Mouse (Mus musculus) spleen, adult 2 months (tissue): ENCODE results near the gene Cct4. TPM values are rescaled to one million over a fixed set of nuclear protein-coding genes. Genes with fewer than 3 reads are reported as not detected.
A peak's percentile ranks its signal among the peaks of the same experiment; 100 is the strongest.

Experiments
- DNase-seq, 2 experiments: peaks; one replicate each; pipeline versions ENCODE4 v3.0.0 to v3.0.0-alpha.2; 2012 to 2021; ENCODE audit warnings: low spot score in 2 of 2, low read depth in 1 of 2
- H3K27ac ChIP-seq: fragments of 200-500 bp; 2 replicates; pipeline ENCODE4 v1.5.1; 2012; ENCODE audit warnings: low read length, inconsistent platforms; ENCODE audit not compliant: insufficient read depth
- H3K27me3 ChIP-seq: fragments of 200-500 bp; 2 replicates; pipeline ENCODE4 v1.6.1; 2012; ENCODE audit warnings: mild to moderate bottlenecking, moderate library complexity, low read length, inconsistent platforms; ENCODE audit not compliant: control insufficient read depth, insufficient read depth
- H3K36me3 ChIP-seq: fragments of 200-500 bp; 2 replicates; pipeline ENCODE4 v1.6.1; 2012; ENCODE audit warnings: mild to moderate bottlenecking, low read length, inconsistent platforms; ENCODE audit not compliant: control insufficient read depth, insufficient read depth
- H3K4me1 ChIP-seq: fragments of 200-500 bp; 2 replicates; pipeline ENCODE4 v1.6.1; 2011; ENCODE audit warnings: inconsistent platforms; ENCODE audit not compliant: control insufficient read depth, insufficient read depth, insufficient read length
- H3K4me3 ChIP-seq: fragments of 200-500 bp; 2 replicates; pipeline ENCODE4 v1.5.1; 2011; ENCODE audit warnings: mild to moderate bottlenecking, inconsistent platforms; ENCODE audit not compliant: insufficient read depth, insufficient read length; ENCODE audit errors: extremely low read depth
- CTCF ChIP-seq: fragments of 200-500 bp; IDR thresholded peaks from 2 replicates; pipeline ENCODE4 v1.5.1; 2011; ENCODE audit warnings: mild to moderate bottlenecking, inconsistent platforms; ENCODE audit not compliant: insufficient read depth, insufficient read length, insufficient replicate concordance; ENCODE audit errors: extremely low read depth
- POLR2A ChIP-seq: fragments of 200-500 bp; IDR thresholded peaks from 2 replicates; pipeline ENCODE4 v1.6.1; 2011; ENCODE audit warnings: low read depth, low read length, inconsistent platforms
- WGBS: fragments of 180-500 bp; shearing (Covaris S2); methylation state at CpG from one replicate; pipeline ENCODE4 v1.1.7; 2018; 5-methylcytosine and 5-hydroxymethylcytosine counted together
- polyA plus RNA-seq: library from polyadenylated mRNA; depleted of rRNA; stranded (reverse); fragments of >200 nt; gene quantifications from 2 replicates; pipeline ENCODE4 v1.2.3, GENCODE M21; 2012

Cct4 gene
- polyA plus RNA-seq, 1 experiment = 155 TPM

GRCm38 (mm10) chr11:22972746-22973526 lies 17.4 kb upstream of the Cct4 start:
- Histone ChIP-seq H3K27ac (peak overlapping the region; percentile 70), H3K4me1 (0 out of 2 replicates have a peak, but pooled peaks cover 3% of the 10 kb centered on the region), H3K4me3 (peak overlapping the region; percentile 71), H3K36me3 (no peaks in the 10 kb centered on the region; the same call in 1 of the 2 replicates), H3K27me3 (no peaks in the 10 kb centered on the region)
- DNase-seq = peak; percentile 67 to 72
- 54% methylated on average over 44 of the region's 46 CpGs for WGBS
- no peak for TF ChIP-seq POLR2A
- TF ChIP-seq CTCF = no peak

GRCm38 (mm10) chr11:22973599-22973998 lies 16.7 kb upstream of the Cct4 start:
- Histone ChIP-seq H3K27ac (no peak overlapping the region), H3K4me1 (0 out of 2 replicates have a peak, but pooled peaks cover 3% of the 10 kb centered on the region), H3K36me3 (no peaks in the 10 kb centered on the region; the same call in 1 of the 2 replicates), H3K27me3 (no peaks in the 10 kb centered on the region), H3K4me3 (peak overlapping the region; percentile 71)
- TF ChIP-seq CTCF = no peak
- TF ChIP-seq POLR2A = no peak
- WGBS = 54% methylated on average over 14 of the region's 14 CpGs
- DNase-seq = no peak

GRCm38 (mm10) chr11:22978215-22978614 lies 12.1 kb upstream of the Cct4 start:
- no peak for TF ChIP-seq POLR2A
- no peak for TF ChIP-seq CTCF
- H3K4me1 ChIP-seq = peaks cover 8% of the 10 kb centered on the region; the same call in 1 of the 2 replicates
- peaks cover 2% of the 10 kb centered on the region; the same call in 1 of the 2 replicates for H3K36me3 ChIP-seq

GRCm38 (mm10) chr11:22978711-22979110 lies 11.6 kb upstream of the Cct4 start:
- Histone ChIP-seq H3K4me3 (no peak overlapping the region), H3K4me1 (peaks cover 8% of the 10 kb centered on the region; the same call in 1 of the 2 replicates), H3K27me3 (no peaks in the 10 kb centered on the region), H3K36me3 (peaks cover 2% of the 10 kb centered on the region; the same call in 1 of the 2 replicates), H3K27ac (no peak overlapping the region)
- WGBS = 92% methylated on average over 1 of the region's 1 CpGs
- TF ChIP-seq CTCF = no peak
- no peak for TF ChIP-seq POLR2A
- DNase-seq = no peak

More at GRCm38 (mm10) chr11:22978215-22978614, 12.1 kb upstream of the Cct4 start:
- Histone ChIP-seq H3K27me3 (no peaks in the 10 kb centered on the region), H3K27ac (no peak overlapping the region), H3K4me3 (no peak overlapping the region)
- WGBS = 91% methylated on average over 3 of the region's 3 CpGs
- no peak for DNase-seq

GRCm38 (mm10) chr11:22979221-22979620 lies 11.1 kb upstream of the Cct4 start:
- H3K27ac ChIP-seq = no peak overlapping the region
- DNase-seq = no peak
- H3K36me3 ChIP-seq = peaks cover 2% of the 10 kb centered on the region; the same call in 1 of the 2 replicates
- TF ChIP-seq CTCF (no peak), POLR2A (no peak)
- no peak overlapping the region for H3K4me3 ChIP-seq
- H3K4me1 ChIP-seq = peaks cover 7% of the 10 kb centered on the region; the same call in 1 of the 2 replicates
- no peaks in the 10 kb centered on the region for H3K27me3 ChIP-seq
- WGBS = 77% methylated on average over 1 of the region's 1 CpGs

GRCm38 (mm10) chr11:22981041-22981440 lies 9.3 kb upstream of the Cct4 start:
- 30% methylated on average over 4 of the region's 4 CpGs for WGBS
- no peak overlapping the region for H3K4me3 ChIP-seq
- no peak overlapping the region for H3K27ac ChIP-seq

More at GRCm38 (mm10) chr11:22981041-22981440, 9.3 kb upstream of the Cct4 start:
- no peak for TF ChIP-seq CTCF
- TF ChIP-seq POLR2A = no peak
- H3K4me1 ChIP-seq = peaks cover 5% of the 10 kb centered on the region; the same call in 1 of the 2 replicates
- H3K36me3 ChIP-seq = peaks cover 2% of the 10 kb centered on the region; the same call in 1 of the 2 replicates
- no peak for DNase-seq
- H3K27me3 ChIP-seq = no peaks in the 10 kb centered on the region
